Mouse (Mus musculus) E14TG2a.4 (cell line): ENCODE measurements around the gene Shroom3.

Source experiments
- H3K27me3 ChIP-seq: 2 replicates; pipeline ENCODE4 v1.6.1; 2014; ENCODE audit warnings: low read length, control low read depth; ENCODE audit not compliant: insufficient read depth
- H3K36me3 ChIP-seq: 2 replicates; pipeline ENCODE4 v1.6.1; 2014; ENCODE audit warnings: low read length, control low read depth; ENCODE audit not compliant: insufficient read depth
- H3K4me1 ChIP-seq: replicated peaks from 2 replicates; pipeline ENCODE4 v1.6.1; 2014; ENCODE audit warnings: low read depth, low read length, control low read depth
- H3K4me3 ChIP-seq: replicated peaks from 2 replicates; pipeline ENCODE4 v1.5.1; 2014; ENCODE audit warnings: mild to moderate bottlenecking, low read length
- H3K9me3 ChIP-seq: 2 replicates; pipeline ENCODE4 v1.6.1; 2014; ENCODE audit warnings: low read length, control low read depth
- CTCF ChIP-seq: conservative IDR thresholded peaks from 2 replicates; pipeline ENCODE4 v1.5.1; 2014; ENCODE audit warnings: low read length
- NANOG ChIP-seq: IDR thresholded peaks from 2 replicates; pipeline ENCODE4 v1.6.1; 2014; ENCODE audit warnings: borderline replicate concordance, low read length, mixed read lengths
- POU5F1 ChIP-seq: IDR thresholded peaks from 2 replicates; pipeline ENCODE4 v1.6.1; 2014; ENCODE audit warnings: low read length, borderline replicate concordance

The Shroom3 gene

GRCm38 (mm10) chr5:92959287-92959686, 276.1 kb downstream of the Shroom3 start:
- no peak for TF ChIP-seq NANOG
- TF ChIP-seq POU5F1 = no peak
- TF ChIP-seq CTCF = no peak

GRCm38 (mm10) chr5:92959708-92960107, 276.5 kb downstream of the Shroom3 start:
- TF ChIP-seq NANOG = no peak
- no peak for TF ChIP-seq CTCF
- TF ChIP-seq POU5F1 = no peak
- H3K4me3 ChIP-seq = no peak overlapping the region

More at GRCm38 (mm10) chr5:92959287-92959686, 276.1 kb downstream of the Shroom3 start:
- H3K27me3 ChIP-seq = no peaks in the 10 kb centered on the region
- H3K4me3 ChIP-seq = no peak overlapping the region
- peaks cover 49% of the 10 kb centered on the region for H3K4me1 ChIP-seq
- H3K36me3 ChIP-seq = peaks cover 78% of the 10 kb centered on the region
- H3K9me3 ChIP-seq = no peaks in the 10 kb centered on the region

GRCm38 (mm10) chr5:92961353-92961752, 278.1 kb downstream of the Shroom3 start:
- Histone ChIP-seq H3K4me1 (peaks cover 55% of the 10 kb centered on the region), H3K36me3 (peaks cover 78% of the 10 kb centered on the region), H3K27me3 (no peaks in the 10 kb centered on the region), H3K9me3 (no peaks in the 10 kb centered on the region), H3K4me3 (no peak overlapping the region)
- TF ChIP-seq CTCF = no peak
- no peak for TF ChIP-seq POU5F1
- TF ChIP-seq NANOG = no peak

More at GRCm38 (mm10) chr5:92959708-92960107, 276.5 kb downstream of the Shroom3 start:
- peaks cover 49% of the 10 kb centered on the region for H3K4me1 ChIP-seq
- no peaks in the 10 kb centered on the region for H3K27me3 ChIP-seq
- H3K9me3 ChIP-seq = no peaks in the 10 kb centered on the region
- peaks cover 78% of the 10 kb centered on the region for H3K36me3 ChIP-seq

- peaks cover 59% of the 10 kb centered on the region for H3K4me1 ChIP-seq
- H3K9me3 ChIP-seq = no peaks in the 10 kb centered on the region
- peaks cover 78% of the 10 kb centered on the region for H3K36me3 ChIP-seq
- no peak for TF ChIP-seq CTCF
- no peak for TF ChIP-seq POU5F1
- no peak for TF ChIP-seq NANOG
- no peaks in the 10 kb centered on the region for H3K27me3 ChIP-seq
- 0 out of 2 replicates have a peak overlapping the region, but pooled peaks have one; percentile 4 for H3K4me3 ChIP-seq
These were observed 278.6 kb downstream of the Shroom3 start for GRCm38 (mm10) chr5:92961770-92962231.

GRCm38 (mm10) chr5:92964691-92965090, 281.5 kb downstream of the Shroom3 start:
- Histone ChIP-seq H3K9me3 (no peaks in the 10 kb centered on the region), H3K4me3 (no peak overlapping the region), H3K27me3 (no peaks in the 10 kb centered on the region), H3K36me3 (peaks cover 50% of the 10 kb centered on the region), H3K4me1 (peaks cover 72% of the 10 kb centered on the region)
- TF ChIP-seq POU5F1 = no peak
- no peak for TF ChIP-seq NANOG
- TF ChIP-seq CTCF = no peak

- peaks cover 33% of the 10 kb centered on the region for H3K36me3 ChIP-seq
- no peaks in the 10 kb centered on the region for H3K27me3 ChIP-seq
- H3K9me3 ChIP-seq = no peaks in the 10 kb centered on the region
- peaks cover 55% of the 10 kb centered on the region for H3K4me1 ChIP-seq
- H3K4me3 ChIP-seq = no peak overlapping the region
- TF ChIP-seq POU5F1 = no peak
- no peak for TF ChIP-seq CTCF
- no peak for TF ChIP-seq NANOG
These were observed 283.9 kb downstream of the Shroom3 start for GRCm38 (mm10) chr5:92967143-92967542.

- Histone ChIP-seq H3K4me3 (no peak overlapping the region), H3K27me3 (no peaks in the 10 kb centered on the region), H3K36me3 (peaks cover 29% of the 10 kb centered on the region), H3K4me1 (peaks cover 49% of the 10 kb centered on the region), H3K9me3 (no peaks in the 10 kb centered on the region)
- TF ChIP-seq POU5F1 = no peak
- TF ChIP-seq NANOG = no peak
- no peak for TF ChIP-seq CTCF
These were observed 284.7 kb downstream of the Shroom3 start for GRCm38 (mm10) chr5:92967906-92968305.

- Histone ChIP-seq H3K9me3 (no peaks in the 10 kb centered on the region), H3K27me3 (no peaks in the 10 kb centered on the region), H3K36me3 (peaks cover 22% of the 10 kb centered on the region), H3K4me1 (peaks cover 36% of the 10 kb centered on the region), H3K4me3 (no peak overlapping the region)
- no peak for TF ChIP-seq POU5F1
- no peak for TF ChIP-seq NANOG
- TF ChIP-seq CTCF = no peak
These were observed 286.2 kb downstream of the Shroom3 start for GRCm38 (mm10) chr5:92969443-92969842.

GRCm38 (mm10) chr5:92969926-92970325, 286.7 kb downstream of the Shroom3 start:
- H3K9me3 ChIP-seq = no peaks in the 10 kb centered on the region
- H3K4me1 ChIP-seq = peaks cover 32% of the 10 kb centered on the region
- no peaks in the 10 kb centered on the region for H3K27me3 ChIP-seq
- H3K4me3 ChIP-seq = no peak overlapping the region
- TF ChIP-seq POU5F1 = no peak
- TF ChIP-seq CTCF = no peak
- no peak for TF ChIP-seq NANOG
- H3K36me3 ChIP-seq = peaks cover 18% of the 10 kb centered on the region
